Mouse (Mus musculus) heart, adult 2 months (tissue): ENCODE results near the gene Gabarap.
A peak's percentile ranks its signal among the peaks of the same experiment; 100 is the strongest.

ENCODE experiments used
- CTCF ChIP-seq: fragments of 200-600 bp; IDR thresholded peaks from 2 replicates; pipeline ENCODE4 v1.8.1; 2022; ENCODE audit warnings: antibody characterized with exemption, mild to moderate bottlenecking, moderate library complexity
- EP300 ChIP-seq: fragments of 200-500 bp; IDR thresholded peaks from 2 replicates; pipeline ENCODE4 v1.6.1; 2011; ENCODE audit warnings: low read depth, low read length, control low read depth; ENCODE audit not compliant: insufficient read depth
- POLR2A ChIP-seq: fragments of 200-500 bp; IDR thresholded peaks from 2 replicates; pipeline ENCODE4 v1.6.1; 2011; ENCODE audit warnings: mild to moderate bottlenecking, low read depth, low read length, control low read depth; ENCODE audit not compliant: insufficient read depth

DNA sequence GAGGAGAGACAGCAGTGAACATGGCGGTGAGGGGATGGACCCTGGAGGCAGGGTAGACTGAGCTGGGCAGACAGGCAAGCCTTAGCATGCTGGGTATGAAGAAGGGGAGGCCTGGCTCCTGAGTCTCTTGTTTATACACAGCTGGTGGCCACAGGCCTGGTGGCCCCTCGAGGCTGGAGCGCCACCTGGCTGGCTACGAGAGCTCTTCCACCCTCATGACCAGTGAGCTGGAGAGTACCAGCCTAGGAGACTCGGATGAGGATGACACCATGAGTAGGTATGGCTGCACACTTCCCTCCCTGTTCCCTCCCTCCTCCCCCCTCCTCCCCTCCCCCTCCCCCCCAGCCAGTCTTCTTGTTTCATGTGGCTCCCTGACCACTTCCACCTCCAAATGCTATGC lies 14.6 kb downstream of the Gabarap start:
- no peak for TF ChIP-seq EP300
- TF ChIP-seq CTCF, result peak; percentile 53
- no peak for TF ChIP-seq POLR2A
